ENCODE assay signal across 17 mouse cellular contexts in the genomic region with DNA sequence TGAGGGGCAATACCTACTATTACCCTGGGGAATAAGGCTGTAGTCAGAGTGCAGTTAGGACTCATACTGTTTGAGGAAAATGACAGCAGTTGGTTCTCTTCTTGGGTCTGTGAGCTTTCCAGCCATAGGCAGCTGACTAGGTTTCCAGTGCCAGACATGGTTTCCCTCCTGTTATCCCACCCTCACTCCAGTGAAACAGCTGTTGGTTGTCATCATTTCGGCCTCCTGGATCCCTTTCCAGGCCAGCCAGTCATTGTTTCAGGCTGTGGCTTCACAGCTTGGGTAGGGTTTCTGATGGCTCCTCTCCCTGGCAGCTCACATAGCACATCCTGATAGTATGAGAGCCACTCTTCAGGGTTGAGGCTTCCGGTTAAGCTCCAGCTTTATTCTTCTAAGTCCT.
A peak's percentile ranks its signal among the peaks of the same experiment; 100 is the strongest.
DNase-seq lines count a peak whose midpoint lies in the region; ATAC-seq and TF ChIP-seq lines count a peak whose summit lies in the region.
"Had no signal": no experiment of that assay in that cellular context is flagged by ENCODE, and none has a peak within 500 bp of the region (broad histone marks: within the 10 kb centered on the region; RNA-seq: fewer than 3 reads in every experiment).

No protein-coding gene starts in this region.

- no peak for TF ChIP-seq CTCF in heart, postnatal 0 days (IDR thresholded peaks at IDR 0.05; ENCODE audit: low read depth)

- H3K4me1 ChIP-seq in kidney, embryonic 14.5 days (ENCODE audit: control insufficient read depth, insufficient read depth, low read length), result no peaks in the 10 kb centered on the region
- H3K4me1 ChIP-seq in heart, postnatal 0 days (ENCODE audit: control insufficient read depth, insufficient read depth), result no peaks in the 10 kb centered on the region
- no peaks in the 10 kb centered on the region for H3K4me1 ChIP-seq in midbrain, embryonic 14.5 days (ENCODE audit: control insufficient read depth, insufficient read depth, low read length)
- H3K4me1 ChIP-seq: liver, embryonic 12.5 days; megakaryocyte, embryonic 14.5 days; neural tube, embryonic 15.5 days had no signal

- DNase-seq in kidney, postnatal 10 days, result peak; percentile 30
- peak; percentile 7 for DNase-seq in heart, postnatal 0 days (ENCODE audit: low spot score)
- DNase-seq in heart, postnatal 4 days, result peak; percentile 57
- DNase-seq in lung, postnatal 36 days, result peak; percentile 43
- DNase-seq in midbrain, embryonic 14.5 days, result no peak
- DNase-seq in right cerebral cortex, postnatal 14 days, result no peak
- DNase-seq: adrenal gland, postnatal 25 days; cerebellum, adult 9-10 months; kidney, postnatal 36 days; thymus, adult 18-20 months had no signal

- H3K36me3 ChIP-seq in kidney, embryonic 14.5 days (ENCODE audit: control insufficient read depth, insufficient read depth, low read length), result no peaks in the 10 kb centered on the region
- H3K36me3 ChIP-seq in heart, postnatal 0 days (replicated peaks; ENCODE audit: control insufficient read depth, insufficient read depth, low read length), result no peaks in the 10 kb centered on the region
- H3K36me3 ChIP-seq in midbrain, embryonic 14.5 days (ENCODE audit: control insufficient read depth, insufficient read depth, low read length), result no peaks in the 10 kb centered on the region
- H3K36me3 ChIP-seq: liver, embryonic 12.5 days; neural tube, embryonic 15.5 days had no signal

- 61% methylated on average over 2 of the region's 2 CpGs for WGBS in kidney, embryonic 14.5 days
- 69% methylated on average over 2 of the region's 2 CpGs for WGBS in heart, postnatal 0 days
- 91% methylated on average over 2 of the region's 2 CpGs for WGBS in midbrain, embryonic 14.5 days

- H3K9ac ChIP-seq in kidney, embryonic 14.5 days (ENCODE audit: low read depth, low read length), result no peak overlapping the region
- H3K9ac ChIP-seq in heart, postnatal 0 days (replicated peaks; ENCODE audit: low read depth, low read length), result no peak overlapping the region
- no peak overlapping the region for H3K9ac ChIP-seq in midbrain, embryonic 14.5 days (replicated peaks; ENCODE audit: low read length)
- H3K9ac ChIP-seq: hindbrain, embryonic 14.5 days; liver, embryonic 12.5 days; neural tube, embryonic 15.5 days had no signal

- H3K4me2 ChIP-seq in kidney, embryonic 14.5 days (replicated peaks; ENCODE audit: low read depth, low read length), result no peak overlapping the region
- H3K4me2 ChIP-seq in heart, postnatal 0 days (ENCODE audit: low read depth, low read length), result no peak overlapping the region
- H3K4me2 ChIP-seq in midbrain, embryonic 14.5 days (ENCODE audit: low read length), result no peak overlapping the region
- H3K4me2 ChIP-seq: hindbrain, embryonic 14.5 days; liver, embryonic 12.5 days; neural tube, embryonic 15.5 days had no signal

- TF ChIP-seq EP300 in heart, postnatal 0 days (IDR thresholded peaks at IDR 0.05; ENCODE audit: low read depth), result no peak

- no peaks in the 10 kb centered on the region for H3K9me3 ChIP-seq in kidney, embryonic 14.5 days (ENCODE audit: control insufficient read depth, low read length)
- H3K9me3 ChIP-seq in heart, postnatal 0 days (replicated peaks; ENCODE audit: control insufficient read depth, low read length), result no peaks in the 10 kb centered on the region
- H3K9me3 ChIP-seq in midbrain, embryonic 14.5 days (ENCODE audit: control insufficient read depth, low read length), result no peaks in the 10 kb centered on the region
- H3K9me3 ChIP-seq: liver, embryonic 12.5 days; neural tube, embryonic 15.5 days had no signal

- ATAC-seq in kidney, embryonic 14.5 days (ENCODE audit: low FRiP score, low TSS enrichment), result no peak
- ATAC-seq in heart, postnatal 0 days (ENCODE audit: insufficient read depth, low read depth), result 0 out of 2 replicates have a peak, but pooled peaks have one; percentile 14
- ATAC-seq in midbrain, embryonic 14.5 days (ENCODE audit: low FRiP score, low TSS enrichment), result no peak
- ATAC-seq: intestine, embryonic 16.5 days; liver, embryonic 12.5 days had no signal

- no peak overlapping the region for H3K4me3 ChIP-seq in kidney, embryonic 14.5 days (ENCODE audit: low read length)
- no peak overlapping the region for H3K4me3 ChIP-seq in heart, postnatal 0 days (ENCODE audit: low read depth, low read length)
- H3K4me3 ChIP-seq in midbrain, embryonic 14.5 days (replicated peaks; ENCODE audit: low read depth, low read length), result no peak overlapping the region
- H3K4me3 ChIP-seq: liver, embryonic 12.5 days; megakaryocyte, embryonic 14.5 days; neural tube, embryonic 15.5 days had no signal

- no peaks in the 10 kb centered on the region for H3K27me3 ChIP-seq in kidney, embryonic 14.5 days (ENCODE audit: control insufficient read depth, insufficient read depth, low read length)
- H3K27me3 ChIP-seq in heart, postnatal 0 days (ENCODE audit: control insufficient read depth, insufficient read depth, low read length), result no peaks in the 10 kb centered on the region
- H3K27me3 ChIP-seq in midbrain, embryonic 14.5 days (ENCODE audit: control insufficient read depth, insufficient read depth, low read length), result no peaks in the 10 kb centered on the region
- H3K27me3 ChIP-seq: CH12.LX; liver, embryonic 12.5 days; megakaryocyte, embryonic 14.5 days; neural tube, embryonic 15.5 days had no signal

- no peak overlapping the region for H3K27ac ChIP-seq in kidney, embryonic 14.5 days (ENCODE audit: low read depth, low read length)
- H3K27ac ChIP-seq in heart, postnatal 0 days (ENCODE audit: low read depth), result no peak overlapping the region
- no peak overlapping the region for H3K27ac ChIP-seq in midbrain, embryonic 14.5 days (replicated peaks; ENCODE audit: low read depth, low read length)
- H3K27ac ChIP-seq: hindbrain, embryonic 14.5 days; liver, embryonic 12.5 days; neural tube, embryonic 15.5 days had no signal

Comparison
In these comparisons a context has a peak if more than half of its experiments do, and no peak if none do; other contexts are left out.
1. DNase-seq: peak in kidney, postnatal 10 days (single experiment), heart, postnatal 0 days (single experiment), heart, postnatal 4 days (single experiment) and lung, postnatal 36 days (single experiment); none in midbrain, embryonic 14.5 days (single experiment) and right cerebral cortex, postnatal 14 days (single experiment).